Mouse (Mus musculus) layer of hippocampus, adult 2 months (tissue): ENCODE results near the gene Shank3. TPM values are rescaled to one million over a fixed set of nuclear protein-coding genes. Genes with fewer than 3 reads are reported as not detected.

Source experiments
- DNase-seq, 2 experiments: peaks; one replicate each; pipeline ENCODE4 v3.0.0; 2022; ENCODE audit warnings: low spot score in 2 of 2
- H3K27ac ChIP-seq: fragments of 200-600 bp; 2 replicates; pipeline ENCODE4 v1.8.1; 2022
- H3K4me3 ChIP-seq: fragments of 200-600 bp; 2 replicates; pipeline ENCODE4 v1.8.1; 2022; ENCODE audit warnings: mild to moderate bottlenecking
- CTCF ChIP-seq: fragments of 200-600 bp; conservative IDR thresholded peaks from 2 replicates; pipeline ENCODE4 v1.8.1; 2022; ENCODE audit warnings: antibody characterized with exemption, mild to moderate bottlenecking, moderate library complexity
- long read RNA-seq, 2 experiments: library from polyadenylated mRNA; stranded (forward); transcript quantifications; one replicate each; pipeline ENCODE4 v2.0.0; 2021; ENCODE audit warnings: borderline mapping rate in 2 of 2
- total RNA-seq, 2 experiments: library from RNA; stranded (reverse); gene quantifications; 2 replicates each; pipeline ENCODE4 v1.2.3; 2021

The Shank3 gene
- 100 to 1,000 TPM; 243 to 251 TPM for total RNA-seq
- long read RNA-seq, experiment 1, full-length matches to known transcripts = 1 of 72 reads
- long read RNA-seq, experiment 1, partial matches to known transcripts = 33 of 72 reads
- long read RNA-seq, experiment 1, other reads (novel, unspliced or antisense) = 38 of 72 reads
- long read RNA-seq, experiment 2, full-length matches to known transcripts = 1 of 73 reads
- long read RNA-seq, experiment 2, partial matches to known transcripts = 32 of 73 reads
- long read RNA-seq, experiment 2, other reads (novel, unspliced or antisense) = 40 of 73 reads

- DNase-seq = peak in 1 of 2 experiments; percentile 40
- peak within 1 kb of the TSS; percentile 81 for H3K4me3 ChIP-seq
- TF ChIP-seq CTCF = no peak
- peak within 1 kb of the TSS; percentile 97 for H3K27ac ChIP-seq
These were observed at the start of gene Shank3 for GRCm38 (mm10) chr15:89498961-89499688. Gene Shank3, plus strand, starts transcription at chr15:89499623.

GRCm38 (mm10) chr15:89452906-89453864 lies 46.2 kb upstream of the Shank3 start:
- Histone ChIP-seq H3K4me3 (peak overlapping the region; percentile 82), H3K27ac (peak overlapping the region; percentile 96)
- no peak for DNase-seq
- TF ChIP-seq CTCF = no peak

GRCm38 (mm10) chr15:89453865-89454478 lies 45.5 kb upstream of the Shank3 start, which contains the start of gene Mapk8ip2:
Gene Mapk8ip2, plus strand, starts transcription at chr15:89453913.
- Histone ChIP-seq H3K27ac (peak within 1 kb of the TSS; percentile 96), H3K4me3 (peak within 1 kb of the TSS; percentile 82)
- DNase-seq = peak in 1 of 2 experiments; percentile 57
- no peak for TF ChIP-seq CTCF

GRCm38 (mm10) chr15:89454857-89455256 lies 44.6 kb upstream of the Shank3 start:
- no peak for DNase-seq
- TF ChIP-seq CTCF = no peak
- Histone ChIP-seq H3K4me3 (peak overlapping the region; percentile 82), H3K27ac (peak overlapping the region; percentile 96; the same call in 1 of the 2 replicates)

GRCm38 (mm10) chr15:89455642-89456041 lies 43.8 kb upstream of the Shank3 start:
- TF ChIP-seq CTCF = no peak
- H3K4me3 ChIP-seq = peak overlapping the region; percentile 82
- H3K27ac ChIP-seq = peak overlapping the region; percentile 10; the same call in 1 of the 2 replicates
- DNase-seq = no peak

- H3K4me3 ChIP-seq = no peak overlapping the region
- DNase-seq = no peak
- no peak for TF ChIP-seq CTCF
- H3K27ac ChIP-seq = no peak overlapping the region
These were observed 40.5 kb upstream of the Shank3 start for GRCm38 (mm10) chr15:89458942-89459341.

- no peak for DNase-seq
- TF ChIP-seq CTCF = no peak
- Histone ChIP-seq H3K27ac (no peak overlapping the region), H3K4me3 (no peak overlapping the region)
These were observed 39.6 kb upstream of the Shank3 start for GRCm38 (mm10) chr15:89459821-89460220.

GRCm38 (mm10) chr15:89460298-89460697 lies 39.1 kb upstream of the Shank3 start:
- Histone ChIP-seq H3K4me3 (no peak overlapping the region), H3K27ac (no peak overlapping the region)
- no peak for TF ChIP-seq CTCF
- DNase-seq = no peak

GRCm38 (mm10) chr15:89461321-89461720 lies 38.1 kb upstream of the Shank3 start:
- no peak for DNase-seq
- H3K27ac ChIP-seq = no peak overlapping the region
- no peak overlapping the region for H3K4me3 ChIP-seq
- no peak for TF ChIP-seq CTCF

GRCm38 (mm10) chr15:89462176-89462575 lies 37.2 kb upstream of the Shank3 start:
- no peak for TF ChIP-seq CTCF

GRCm38 (mm10) chr15:89463334-89464235 lies 35.8 kb upstream of the Shank3 start:
- no peak overlapping the region for H3K4me3 ChIP-seq
- no peak overlapping the region for H3K27ac ChIP-seq
- no peak for DNase-seq
- peak; percentile 62 for TF ChIP-seq CTCF

More at GRCm38 (mm10) chr15:89462176-89462575, 37.2 kb upstream of the Shank3 start:
- H3K27ac ChIP-seq = no peak overlapping the region
- H3K4me3 ChIP-seq = no peak overlapping the region
- DNase-seq = no peak
